ENCODE assay signal across 14 mouse cellular contexts in the genomic region with DNA sequence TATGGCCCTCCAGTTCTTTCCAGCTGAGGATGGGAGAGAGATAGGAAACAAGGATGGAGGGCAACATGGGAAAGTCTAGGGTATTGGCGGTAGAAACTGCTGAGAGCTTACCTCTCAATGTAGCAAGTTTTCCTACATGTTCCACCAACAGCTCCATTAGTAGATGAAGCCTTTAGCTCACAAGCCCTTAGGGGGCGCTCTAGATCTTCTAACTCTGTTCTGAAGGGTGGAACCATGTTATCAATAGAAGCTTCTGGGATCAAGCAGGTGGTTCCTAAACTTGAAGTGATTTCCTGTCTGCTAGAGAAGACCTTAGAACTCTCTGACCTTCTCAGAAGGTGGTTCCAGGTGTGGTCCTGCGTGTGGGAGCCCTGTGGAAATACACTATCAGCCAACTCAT.
DNase-seq lines count a peak whose midpoint lies in the region; ATAC-seq lines count a peak whose summit lies in the region.
"Had no signal": no experiment of that assay in that cellular context is flagged by ENCODE, and none has a peak within 500 bp of the region (broad histone marks: within the 10 kb centered on the region; RNA-seq: fewer than 3 reads in every experiment).

No protein-coding gene starts in this region.

- peak; percentile 24 for DNase-seq in cerebellum, adult 8-10 months
- DNase-seq in right cerebral cortex, adult 2 months (ENCODE audit: low spot score in 2 of 2), result peak; percentile 24 to 34
- DNase-seq in right cerebral cortex, postnatal 25 days, result no peak
- DNase-seq in ZHBTc4 (ENCODE audit: low read depth, low spot score), result peak; percentile 71
- DNase-seq in layer of hippocampus, adult 9-10 months (ENCODE audit: low spot score), result peak; percentile 26
- no peak for DNase-seq in lung, postnatal 36 days
- no peak for DNase-seq in embryo, embryonic 10.5 days (ENCODE audit: low spot score)
- DNase-seq: cerebellum, adult 11 months; gastrocnemius, postnatal 36 days; liver; lung, adult 18-20 months; thymus, adult 2 months had no signal

- no peak for ATAC-seq in cerebellum, adult (ENCODE audit: insufficient number of reproducible peaks, low FRiP score, low TSS enrichment)
- ATAC-seq: intestine, embryonic 15.5 days had no signal

Comparison
In these comparisons a context has a peak if more than half of its experiments do, and no peak if none do; other contexts are left out.
1. DNase-seq: peak in cerebellum, adult 8-10 months (single experiment), right cerebral cortex, adult 2 months (2 of 2), ZHBTc4 (single experiment) and layer of hippocampus, adult 9-10 months (single experiment); none in right cerebral cortex, postnatal 25 days (single experiment), lung, postnatal 36 days (single experiment) and embryo, embryonic 10.5 days (single experiment).